Mouse (Mus musculus): ENCODE measurements around the gene Ehmt2. TPM values are rescaled to one million over a fixed set of nuclear protein-coding genes. Genes with fewer than 3 reads are reported as not detected.

The Ehmt2 gene
- polyA plus RNA-seq, 1 experiment from 2014 or later, result 35.2 TPM

- H3K27ac ChIP-seq (replicated peaks in 1 of 2; ENCODE audit: control insufficient read depth in 1 of 2, insufficient read depth in 1 of 2, low read depth in 2 of 2, low read length in 2 of 2), result no peak overlapping the region
- no peak overlapping the region for H3K4me2 ChIP-seq (ENCODE audit: low read length)
- no peak overlapping the region for H3K9ac ChIP-seq (ENCODE audit: low read length)
- H3K36me3 ChIP-seq (ENCODE audit: control insufficient read depth, insufficient read depth, low read length), result peaks cover 21% of the 10 kb centered on the region
- WGBS, result 71% methylated on average over 9 of the region's 9 CpGs
- no peaks in the 10 kb centered on the region for H3K4me1 ChIP-seq (ENCODE audit: control insufficient read depth in 2 of 2, insufficient read depth in 2 of 2, low read length in 2 of 2)
- ATAC-seq (ENCODE audit: insufficient number of reproducible peaks, insufficient read depth, low FRiP score, low read depth), result no peak
- peaks cover 10% of the 10 kb centered on the region; the same call in 1 of the 2 replicates for H3K27me3 ChIP-seq (ENCODE audit: control insufficient read depth, insufficient read depth, low read length)
- H3K4me3 ChIP-seq (ENCODE audit: control insufficient read depth in 1 of 2, insufficient read depth in 1 of 2, low read depth in 1 of 2, low read length in 2 of 2), result no peak overlapping the region
- no peaks in the 10 kb centered on the region for H3K9me3 ChIP-seq (ENCODE audit: control insufficient read depth, low read length)
Measured at GRCm38 (mm10) chr17:34860514-34860913, 37.8 kb upstream of the Ehmt2 start.

GRCm38 (mm10) chr17:34861704-34862415 lies 36.4 kb upstream of the Ehmt2 start:
- Histone ChIP-seq H3K9ac (ENCODE audit: low read length) (no peak overlapping the region), H3K36me3 (ENCODE audit: control insufficient read depth, insufficient read depth, low read length) (peaks cover 9% of the 10 kb centered on the region), H3K4me2 (ENCODE audit: low read length) (no peak overlapping the region), H3K4me1 (ENCODE audit: control insufficient read depth in 2 of 2, insufficient read depth in 2 of 2, low read length in 2 of 2) (no peaks in the 10 kb centered on the region), H3K27me3 (ENCODE audit: control insufficient read depth, insufficient read depth, low read length) (peaks cover 10% of the 10 kb centered on the region; the same call in 1 of the 2 replicates), H3K27ac (replicated peaks in 1 of 2; ENCODE audit: control insufficient read depth in 1 of 2, insufficient read depth in 1 of 2, low read depth in 2 of 2, low read length in 2 of 2) (no peak overlapping the region), H3K4me3 (ENCODE audit: control insufficient read depth in 1 of 2, insufficient read depth in 1 of 2, low read depth in 1 of 2, low read length in 2 of 2) (no peak overlapping the region), H3K9me3 (ENCODE audit: control insufficient read depth, low read length) (no peaks in the 10 kb centered on the region)
- ATAC-seq (ENCODE audit: insufficient number of reproducible peaks, insufficient read depth, low FRiP score, low read depth), result no peak
- WGBS, result 57% methylated on average over 13 of the region's 13 CpGs

GRCm38 (mm10) chr17:34862416-34863081 lies 35.7 kb upstream of the Ehmt2 start, which contains the start of gene Cfb:
Gene Cfb (minus strand): TSS chr17:34862518.
- H3K9ac ChIP-seq (ENCODE audit: low read length), result no peak within 1 kb of the TSS
- H3K9me3 ChIP-seq (ENCODE audit: control insufficient read depth, low read length), result no peaks in the 10 kb centered on the region
- peaks cover 2% of the 10 kb centered on the region for H3K36me3 ChIP-seq (ENCODE audit: control insufficient read depth, insufficient read depth, low read length)
- no peak within 1 kb of the TSS for H3K4me2 ChIP-seq (ENCODE audit: low read length)
- H3K4me1 ChIP-seq (ENCODE audit: control insufficient read depth in 2 of 2, insufficient read depth in 2 of 2, low read length in 2 of 2), result no peaks in the 10 kb centered on the region
- H3K4me3 ChIP-seq (ENCODE audit: control insufficient read depth in 1 of 2, insufficient read depth in 1 of 2, low read depth in 1 of 2, low read length in 2 of 2), result no peak within 1 kb of the TSS
- 61% methylated on average over 8 of the region's 8 CpGs for WGBS
- H3K27me3 ChIP-seq (ENCODE audit: control insufficient read depth, insufficient read depth, low read length), result peaks cover 10% of the 10 kb centered on the region; the same call in 1 of the 2 replicates
- ATAC-seq (ENCODE audit: insufficient number of reproducible peaks, insufficient read depth, low FRiP score, low read depth), result no peak
- H3K27ac ChIP-seq (replicated peaks in 1 of 2; ENCODE audit: control insufficient read depth in 1 of 2, insufficient read depth in 1 of 2, low read depth in 2 of 2, low read length in 2 of 2), result no peak within 1 kb of the TSS

GRCm38 (mm10) chr17:34865981-34866380 lies 32.3 kb upstream of the Ehmt2 start:
- Histone ChIP-seq H3K36me3 (ENCODE audit: control insufficient read depth, insufficient read depth, low read length) (no peaks in the 10 kb centered on the region), H3K27me3 (ENCODE audit: control insufficient read depth, insufficient read depth, low read length) (peaks cover 10% of the 10 kb centered on the region; the same call in 1 of the 2 replicates), H3K4me3 (ENCODE audit: control insufficient read depth in 1 of 2, insufficient read depth in 1 of 2, low read depth in 1 of 2, low read length in 2 of 2) (no peak overlapping the region), H3K9ac (ENCODE audit: low read length) (no peak overlapping the region), H3K4me1 (ENCODE audit: control insufficient read depth in 2 of 2, insufficient read depth in 2 of 2, low read length in 2 of 2) (no peaks in the 10 kb centered on the region), H3K4me2 (ENCODE audit: low read length) (no peak overlapping the region), H3K27ac (replicated peaks in 1 of 2; ENCODE audit: control insufficient read depth in 1 of 2, insufficient read depth in 1 of 2, low read depth in 2 of 2, low read length in 2 of 2) (no peak overlapping the region), H3K9me3 (ENCODE audit: control insufficient read depth, low read length) (no peaks in the 10 kb centered on the region)
- no peak for ATAC-seq (ENCODE audit: insufficient number of reproducible peaks, insufficient read depth, low FRiP score, low read depth)
- 56% methylated on average over 7 of the region's 7 CpGs for WGBS

GRCm38 (mm10) chr17:34874321-34874720 lies 23.9 kb upstream of the Ehmt2 start:
- H3K27me3 ChIP-seq (ENCODE audit: control insufficient read depth, insufficient read depth, low read length), result no peaks in the 10 kb centered on the region
- H3K9me3 ChIP-seq (ENCODE audit: control insufficient read depth, low read length), result no peaks in the 10 kb centered on the region
- WGBS, result 87% methylated on average over 6 of the region's 6 CpGs
- H3K4me2 ChIP-seq (ENCODE audit: low read length), result no peak overlapping the region
- ATAC-seq (ENCODE audit: insufficient number of reproducible peaks, insufficient read depth, low FRiP score, low read depth), result no peak
- peaks cover 0 to 2% of the 10 kb centered on the region in 2 experiments; a peak in 2 of 4 replicates for H3K4me1 ChIP-seq (ENCODE audit: control insufficient read depth in 2 of 2, insufficient read depth in 2 of 2, low read length in 2 of 2)
- H3K27ac ChIP-seq (replicated peaks in 1 of 2; ENCODE audit: control insufficient read depth in 1 of 2, insufficient read depth in 1 of 2, low read depth in 2 of 2, low read length in 2 of 2), result no peak overlapping the region
- no peaks in the 10 kb centered on the region for H3K36me3 ChIP-seq (ENCODE audit: control insufficient read depth, insufficient read depth, low read length)
- H3K4me3 ChIP-seq (ENCODE audit: control insufficient read depth in 1 of 2, insufficient read depth in 1 of 2, low read depth in 1 of 2, low read length in 2 of 2), result no peak overlapping the region
- H3K9ac ChIP-seq (ENCODE audit: low read length), result no peak overlapping the region

GRCm38 (mm10) chr17:34879336-34879879 lies 18.9 kb upstream of the Ehmt2 start, which contains the start of gene Zbtb12:
Gene Zbtb12 (plus strand): TSS chr17:34879483.
- no peak within 1 kb of the TSS for H3K27ac ChIP-seq (replicated peaks in 1 of 2; ENCODE audit: control insufficient read depth in 1 of 2, insufficient read depth in 1 of 2, low read depth in 2 of 2, low read length in 2 of 2)
- H3K4me1 ChIP-seq (ENCODE audit: control insufficient read depth in 2 of 2, insufficient read depth in 2 of 2, low read length in 2 of 2), result peaks cover 3 to 5% of the 10 kb centered on the region in 2 experiments; a peak in 2 of 4 replicates
- ATAC-seq (ENCODE audit: insufficient number of reproducible peaks, insufficient read depth, low FRiP score, low read depth), result no peak
- H3K9ac ChIP-seq (ENCODE audit: low read length), result no peak within 1 kb of the TSS
- H3K9me3 ChIP-seq (ENCODE audit: control insufficient read depth, low read length), result no peaks in the 10 kb centered on the region
- 59% methylated on average over 11 of the region's 11 CpGs for WGBS
- no peak within 1 kb of the TSS for H3K4me3 ChIP-seq (ENCODE audit: control insufficient read depth in 1 of 2, insufficient read depth in 1 of 2, low read depth in 1 of 2, low read length in 2 of 2)
- H3K36me3 ChIP-seq (ENCODE audit: control insufficient read depth, insufficient read depth, low read length), result no peaks in the 10 kb centered on the region
- no peaks in the 10 kb centered on the region for H3K27me3 ChIP-seq (ENCODE audit: control insufficient read depth, insufficient read depth, low read length)
- no peak within 1 kb of the TSS for H3K4me2 ChIP-seq (ENCODE audit: low read length)

GRCm38 (mm10) chr17:34881166-34881565 lies 17.1 kb upstream of the Ehmt2 start:
- no peaks in the 10 kb centered on the region for H3K27me3 ChIP-seq (ENCODE audit: control insufficient read depth, insufficient read depth, low read length)
- H3K4me1 ChIP-seq (ENCODE audit: control insufficient read depth in 2 of 2, insufficient read depth in 2 of 2, low read length in 2 of 2), result peaks cover 3 to 5% of the 10 kb centered on the region in 2 experiments; a peak in 2 of 4 replicates
- H3K4me3 ChIP-seq (ENCODE audit: control insufficient read depth in 1 of 2, insufficient read depth in 1 of 2, low read depth in 1 of 2, low read length in 2 of 2), result no peak overlapping the region
- H3K36me3 ChIP-seq (ENCODE audit: control insufficient read depth, insufficient read depth, low read length), result no peaks in the 10 kb centered on the region
- H3K4me2 ChIP-seq (ENCODE audit: low read length), result no peak overlapping the region
- ATAC-seq (ENCODE audit: insufficient number of reproducible peaks, insufficient read depth, low FRiP score, low read depth), result no peak
- no peak overlapping the region for H3K27ac ChIP-seq (replicated peaks in 1 of 2; ENCODE audit: control insufficient read depth in 1 of 2, insufficient read depth in 1 of 2, low read depth in 2 of 2, low read length in 2 of 2)
- H3K9me3 ChIP-seq (ENCODE audit: control insufficient read depth, low read length), result no peaks in the 10 kb centered on the region
- H3K9ac ChIP-seq (ENCODE audit: low read length), result no peak overlapping the region
